Comparison of ENCODE assay signal across 19 mouse cellular contexts in genomic region chr10:20159308-20159707, GRCm38 (mm10).
"Had no signal": no experiment of that assay in that cellular context is flagged by ENCODE, and none has a peak within 500 bp of the region (broad histone marks: within the 10 kb centered on the region; RNA-seq: fewer than 3 reads in every experiment).

No protein-coding gene starts in this region.

- H3K4me1 ChIP-seq: lung, embryonic 15.5 days; midbrain, embryonic 13.5 days; midbrain, embryonic 15.5 days; neural tube, embryonic 12.5 days had no signal

- ATAC-seq: liver, postnatal 0 days; lung, postnatal 0 days; midbrain, embryonic 13.5 days; midbrain, embryonic 15.5 days had no signal

- H3K9ac ChIP-seq: liver, postnatal 0 days; lung, embryonic 15.5 days; midbrain, embryonic 13.5 days; midbrain, embryonic 15.5 days; neural tube, embryonic 12.5 days had no signal

- H3K27ac ChIP-seq: lung, embryonic 15.5 days; macrophage; midbrain, embryonic 13.5 days; midbrain, embryonic 15.5 days; neural tube, embryonic 12.5 days had no signal

- H3K4me2 ChIP-seq: lung, embryonic 15.5 days; midbrain, embryonic 11.5 days; midbrain, embryonic 13.5 days; midbrain, embryonic 15.5 days; neural tube, embryonic 12.5 days had no signal

- H3K4me3 ChIP-seq: lung, embryonic 15.5 days; megakaryocyte, embryonic 14.5 days; midbrain, embryonic 13.5 days; midbrain, embryonic 15.5 days; neural tube, embryonic 12.5 days had no signal

- H3K9me3 ChIP-seq: lung, embryonic 15.5 days; megakaryocyte, embryonic 14.5 days; midbrain, embryonic 13.5 days; midbrain, embryonic 15.5 days; neural tube, embryonic 12.5 days had no signal

- H3K27me3 ChIP-seq: lung, embryonic 15.5 days; megakaryocyte, embryonic 14.5 days; midbrain, embryonic 15.5 days; neural tube, embryonic 12.5 days had no signal

- DNase-seq: liver, postnatal 0 days; lung, adult 2 months; lung, postnatal 14 days; lung, postnatal 36 days; retina, postnatal 1 day; right cerebral cortex, adult 18-20 months; right cerebral cortex, postnatal 25 days; right cerebral cortex, postnatal 4 days; spleen, adult 18-20 months; thymus, adult 2 months; thymus, postnatal 25 days had no signal

- H3K36me3 ChIP-seq: lung, embryonic 15.5 days; midbrain, embryonic 13.5 days; midbrain, embryonic 15.5 days; neural tube, embryonic 12.5 days had no signal
